Mouse (Mus musculus): ENCODE measurements around the gene Dab1. TPM values are rescaled to one million over a fixed set of nuclear protein-coding genes. Genes with fewer than 3 reads are reported as not detected.

The Dab1 gene
- polyA plus RNA-seq, 1 experiment from 2014 or later, result 3.6 TPM

DNA sequence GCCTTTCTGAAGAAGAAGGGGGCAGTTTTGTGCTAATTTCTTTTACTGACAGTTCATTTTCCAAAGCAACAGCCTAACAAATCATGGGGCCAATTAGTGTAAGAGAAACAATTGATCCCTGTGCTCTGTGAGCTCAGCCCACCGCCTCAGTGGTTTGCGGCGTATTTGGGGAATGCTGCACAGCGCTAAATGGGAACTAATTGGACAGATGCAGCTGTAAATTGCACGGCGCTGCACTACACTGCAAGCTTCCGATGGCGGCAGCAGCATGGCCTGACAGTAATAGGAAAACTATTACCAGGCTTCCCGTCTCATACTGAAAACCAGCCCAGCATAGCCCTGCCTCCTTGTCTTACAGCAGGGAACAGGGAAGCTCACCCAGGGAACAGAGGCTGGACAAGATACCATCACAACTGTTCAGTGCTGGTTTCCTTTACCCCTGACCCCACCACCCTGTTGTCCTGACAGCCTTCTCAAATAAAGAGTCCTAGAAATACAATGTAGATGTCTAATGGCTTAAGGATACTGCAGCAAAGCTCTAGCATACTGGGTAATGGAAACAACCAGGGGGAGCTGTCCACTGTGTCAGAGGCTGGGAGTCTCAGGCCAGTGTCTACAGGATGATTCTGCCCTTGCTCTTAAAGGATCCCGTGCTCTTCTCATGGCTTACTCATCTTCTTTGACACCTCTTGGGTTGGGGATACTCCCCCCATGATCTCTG is 1047.8 kb downstream of the Dab1 start:
- Histone ChIP-seq H3K36me3 (no peaks in the 10 kb centered on the region), H3K4me1 (no peaks in the 10 kb centered on the region), H3K27me3 (ENCODE audit: insufficient read depth, poor library complexity, severe bottlenecking) (no peaks in the 10 kb centered on the region), H3K4me3 (no peak overlapping the region), H3K27ac (no peak overlapping the region), H3K9me3 (no peaks in the 10 kb centered on the region)
- no peak for DNase-seq (ENCODE audit: low spot score)
- 86% methylated on average over 10 of the region's 10 CpGs for WGBS

DNA sequence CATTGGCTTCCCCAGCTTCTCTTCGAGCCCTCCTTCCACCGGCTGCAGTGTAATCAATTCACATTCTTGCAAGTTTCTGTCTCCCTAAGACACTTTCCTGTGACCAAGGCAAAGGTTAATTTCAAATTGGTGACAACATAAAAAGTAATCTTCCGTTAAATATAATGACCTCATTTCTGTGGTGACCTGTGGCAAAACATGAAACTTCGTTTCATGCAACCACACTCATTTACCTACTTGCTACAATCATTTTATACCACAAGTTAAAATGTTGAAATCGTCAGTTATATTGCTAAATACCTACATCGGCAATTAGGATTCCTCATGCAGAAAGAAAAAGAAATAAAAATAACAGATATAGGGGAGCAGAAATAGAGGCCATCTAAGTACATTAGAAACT is 1048.9 kb downstream of the Dab1 start:
- no peaks in the 10 kb centered on the region for H3K27me3 ChIP-seq (ENCODE audit: insufficient read depth, poor library complexity, severe bottlenecking)
- H3K4me1 ChIP-seq, result no peaks in the 10 kb centered on the region
- 80% methylated on average over 6 of the region's 6 CpGs for WGBS
- DNase-seq (ENCODE audit: low spot score), result no peak
- no peak overlapping the region for H3K27ac ChIP-seq
- no peaks in the 10 kb centered on the region for H3K36me3 ChIP-seq
- no peak overlapping the region for H3K4me3 ChIP-seq
- H3K9me3 ChIP-seq, result no peaks in the 10 kb centered on the region

DNA sequence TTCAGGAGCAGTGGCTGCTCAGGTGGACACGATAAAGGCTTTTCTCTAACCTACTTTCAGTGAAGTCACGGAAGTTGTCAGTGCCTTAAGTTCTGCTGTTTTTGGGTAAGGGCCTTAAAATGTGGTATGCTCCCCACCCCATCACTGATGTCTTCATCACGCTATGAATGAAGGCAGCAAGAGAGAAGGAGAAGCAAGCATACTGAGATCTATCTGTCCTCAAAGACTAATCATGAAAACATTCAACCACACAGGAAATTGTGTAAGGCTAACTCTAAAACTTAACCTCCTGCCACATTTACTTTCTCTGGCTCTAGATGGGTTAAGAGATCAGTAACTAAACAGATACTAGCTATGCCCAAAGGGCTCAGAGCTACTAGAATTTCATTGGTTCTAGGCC is 1050.2 kb downstream of the Dab1 start:
- H3K27ac ChIP-seq, result no peak overlapping the region
- 80% methylated on average over 3 of the region's 3 CpGs for WGBS
- DNase-seq (ENCODE audit: low spot score), result no peak

DNA sequence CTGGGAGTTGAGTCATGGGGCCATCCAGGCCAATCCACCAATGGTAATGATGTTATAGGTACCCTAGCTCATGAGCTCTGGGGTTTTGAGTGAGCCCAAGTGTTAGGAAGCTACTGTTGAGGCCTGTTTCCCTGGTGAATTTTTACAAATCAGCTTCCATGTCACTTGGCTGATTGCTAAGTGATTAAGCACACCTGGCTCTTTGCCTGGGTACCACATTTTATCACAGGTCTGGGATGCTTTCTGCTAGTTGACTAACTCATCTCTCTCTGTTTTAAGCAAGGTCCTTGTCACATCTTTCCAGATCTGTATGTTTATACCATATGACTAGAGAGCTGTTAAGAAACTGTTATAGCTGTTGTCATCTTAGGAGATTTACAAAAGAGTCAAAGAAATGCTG is 1051.6 kb downstream of the Dab1 start:
- H3K4me1 ChIP-seq, result no peaks in the 10 kb centered on the region
- no peak overlapping the region for H3K4me3 ChIP-seq
- no peaks in the 10 kb centered on the region for H3K27me3 ChIP-seq (ENCODE audit: insufficient read depth, poor library complexity, severe bottlenecking)
- H3K27ac ChIP-seq, result no peak overlapping the region
- H3K9me3 ChIP-seq, result no peaks in the 10 kb centered on the region
- DNase-seq (ENCODE audit: low spot score), result no peak
- no peaks in the 10 kb centered on the region for H3K36me3 ChIP-seq

More for the DNA sequence above, 1050.2 kb downstream of the Dab1 start:
- no peaks in the 10 kb centered on the region for H3K27me3 ChIP-seq (ENCODE audit: insufficient read depth, poor library complexity, severe bottlenecking)
- H3K9me3 ChIP-seq, result no peaks in the 10 kb centered on the region
- H3K4me3 ChIP-seq, result no peak overlapping the region
- no peaks in the 10 kb centered on the region for H3K36me3 ChIP-seq
- no peaks in the 10 kb centered on the region for H3K4me1 ChIP-seq

DNA sequence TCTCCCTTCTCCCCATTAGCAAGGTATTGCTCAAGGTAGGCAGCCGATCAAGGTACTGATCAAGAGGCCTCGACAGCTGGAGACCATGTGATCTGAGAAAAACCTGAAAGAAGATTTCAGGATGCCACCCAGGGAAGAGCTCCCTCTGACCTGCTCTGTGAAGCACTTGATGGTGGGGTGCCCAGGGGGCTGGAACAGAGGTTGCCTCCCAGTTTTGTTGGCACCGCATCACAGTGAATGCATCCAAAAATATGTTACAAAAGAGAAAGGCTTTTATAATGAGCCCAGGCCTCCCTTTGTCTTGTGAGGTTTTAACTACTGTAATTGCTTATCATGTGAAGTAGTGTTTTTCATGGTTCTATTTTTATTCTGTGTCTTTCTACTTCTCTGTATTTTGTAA is 1054.2 kb downstream of the Dab1 start:
- no peak for DNase-seq (ENCODE audit: low spot score)
- H3K27me3 ChIP-seq (ENCODE audit: insufficient read depth, poor library complexity, severe bottlenecking), result no peaks in the 10 kb centered on the region
- 79% methylated on average over 3 of the region's 3 CpGs for WGBS
- H3K4me3 ChIP-seq, result no peak overlapping the region
- H3K27ac ChIP-seq, result no peak overlapping the region
- H3K9me3 ChIP-seq, result no peaks in the 10 kb centered on the region
- H3K36me3 ChIP-seq, result no peaks in the 10 kb centered on the region
- no peaks in the 10 kb centered on the region for H3K4me1 ChIP-seq

DNA sequence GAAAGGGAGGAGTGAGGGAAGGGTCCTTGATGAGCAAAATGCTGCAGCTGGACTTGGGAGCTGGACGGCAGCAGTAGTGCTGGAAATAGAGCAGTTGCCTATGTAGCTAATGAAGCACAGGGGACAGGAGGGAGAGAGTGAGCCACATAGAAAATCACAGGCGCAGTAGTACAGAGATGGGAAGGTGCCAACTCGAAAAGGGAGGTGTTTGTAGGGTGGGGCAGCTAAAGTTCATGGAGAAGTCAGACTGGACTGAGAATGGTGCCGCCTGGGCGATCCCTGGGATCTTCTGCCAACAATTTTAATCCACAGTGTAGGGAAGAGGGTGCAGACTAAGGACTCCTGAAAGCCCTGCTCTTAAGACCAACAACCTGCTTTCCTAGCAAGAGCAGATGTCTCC is 1055.5 kb downstream of the Dab1 start:
- 85% methylated on average over 5 of the region's 5 CpGs for WGBS
- Histone ChIP-seq H3K27ac (no peak overlapping the region), H3K4me3 (no peak overlapping the region), H3K27me3 (ENCODE audit: insufficient read depth, poor library complexity, severe bottlenecking) (no peaks in the 10 kb centered on the region), H3K36me3 (no peaks in the 10 kb centered on the region), H3K4me1 (no peaks in the 10 kb centered on the region), H3K9me3 (no peaks in the 10 kb centered on the region)
- no peak for DNase-seq (ENCODE audit: low spot score)

DNA sequence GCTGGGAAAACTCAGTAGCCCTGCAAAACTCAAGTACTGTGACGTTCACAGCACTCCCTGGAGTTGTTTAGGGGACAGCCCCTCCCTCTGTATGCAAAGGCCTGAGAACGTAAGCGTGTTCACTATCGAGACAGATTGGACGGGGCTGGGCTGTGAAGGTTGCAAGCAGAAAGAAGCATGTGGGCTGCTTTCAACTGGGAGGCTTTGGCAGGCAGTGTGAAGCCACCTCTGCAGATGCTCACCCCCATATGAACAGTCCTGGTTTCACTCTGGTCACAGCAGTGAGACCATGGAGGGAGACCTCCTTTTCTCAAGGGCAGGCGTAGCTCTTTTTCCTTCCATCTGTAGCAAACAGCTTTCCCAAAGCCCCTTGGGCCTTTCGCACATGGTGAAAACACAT is 1059.1 kb downstream of the Dab1 start:
- no peaks in the 10 kb centered on the region for H3K9me3 ChIP-seq
- no peaks in the 10 kb centered on the region for H3K4me1 ChIP-seq
- 91% methylated on average over 7 of the region's 7 CpGs for WGBS
- H3K36me3 ChIP-seq, result no peaks in the 10 kb centered on the region
- H3K4me3 ChIP-seq, result no peak overlapping the region
- H3K27me3 ChIP-seq (ENCODE audit: insufficient read depth, poor library complexity, severe bottlenecking), result no peaks in the 10 kb centered on the region
- no peak for DNase-seq (ENCODE audit: low spot score)
- H3K27ac ChIP-seq, result no peak overlapping the region

DNA sequence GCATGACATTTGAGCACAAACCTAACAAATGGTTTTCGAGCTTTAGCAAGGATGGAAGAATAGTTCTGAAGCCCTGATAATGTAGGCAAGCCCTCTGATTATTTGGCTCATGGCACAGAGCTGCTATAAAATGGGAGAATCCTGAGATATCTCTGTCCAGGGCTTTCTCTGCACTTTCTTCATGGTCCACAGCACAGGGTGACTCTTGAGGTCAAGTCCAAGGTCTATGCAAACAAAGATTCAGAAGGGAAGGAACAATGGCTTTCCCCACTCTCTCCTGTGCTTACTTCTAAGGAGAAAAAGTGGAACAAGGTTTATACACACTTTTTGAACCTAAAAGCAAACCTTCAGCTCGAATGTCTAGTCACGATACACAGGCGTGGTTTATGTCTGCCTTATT is 1061.3 kb downstream of the Dab1 start:
- H3K4me3 ChIP-seq, result no peak overlapping the region
- DNase-seq (ENCODE audit: low spot score), result no peak
- H3K9me3 ChIP-seq, result no peaks in the 10 kb centered on the region
- H3K4me1 ChIP-seq, result no peaks in the 10 kb centered on the region
- 87% methylated on average over 4 of the region's 4 CpGs for WGBS
- no peak overlapping the region for H3K27ac ChIP-seq
- no peaks in the 10 kb centered on the region for H3K27me3 ChIP-seq (ENCODE audit: insufficient read depth, poor library complexity, severe bottlenecking)
- H3K36me3 ChIP-seq, result no peaks in the 10 kb centered on the region

DNA sequence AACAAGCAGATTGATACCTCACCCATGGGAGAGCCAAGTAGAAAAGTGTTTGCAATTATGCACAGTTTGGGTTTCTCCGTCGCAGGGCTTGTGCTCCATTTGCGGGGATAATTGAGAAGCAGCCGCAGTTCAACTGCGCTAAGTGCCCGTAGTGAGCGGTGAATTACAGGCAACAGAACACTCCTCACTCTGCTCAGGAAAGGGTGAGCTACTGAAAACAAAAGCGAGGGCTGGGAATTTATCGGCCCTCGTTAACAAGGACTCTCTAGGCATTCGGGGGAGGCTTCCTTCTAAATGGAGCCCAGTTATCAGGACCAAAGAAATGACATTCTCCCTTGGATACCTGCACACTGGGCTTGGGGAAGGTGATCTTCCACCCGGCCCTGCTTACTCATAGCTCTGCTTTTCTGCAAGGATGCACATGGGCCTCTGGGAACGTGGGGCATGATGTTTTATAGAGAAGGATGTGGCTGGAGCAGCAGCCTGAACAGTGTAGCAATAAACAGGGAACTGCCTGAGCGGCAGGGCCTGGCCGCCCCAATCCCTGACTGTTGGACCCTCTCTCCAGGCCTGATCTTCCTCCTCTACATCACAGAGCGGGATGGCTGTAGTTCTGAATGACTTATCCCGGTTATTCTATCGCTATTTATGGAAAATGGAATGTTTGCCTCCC is 1067.1 kb downstream of the Dab1 start:
- 64% methylated on average over 18 of the region's 18 CpGs for WGBS
- no peak for DNase-seq (ENCODE audit: low spot score)

DNA sequence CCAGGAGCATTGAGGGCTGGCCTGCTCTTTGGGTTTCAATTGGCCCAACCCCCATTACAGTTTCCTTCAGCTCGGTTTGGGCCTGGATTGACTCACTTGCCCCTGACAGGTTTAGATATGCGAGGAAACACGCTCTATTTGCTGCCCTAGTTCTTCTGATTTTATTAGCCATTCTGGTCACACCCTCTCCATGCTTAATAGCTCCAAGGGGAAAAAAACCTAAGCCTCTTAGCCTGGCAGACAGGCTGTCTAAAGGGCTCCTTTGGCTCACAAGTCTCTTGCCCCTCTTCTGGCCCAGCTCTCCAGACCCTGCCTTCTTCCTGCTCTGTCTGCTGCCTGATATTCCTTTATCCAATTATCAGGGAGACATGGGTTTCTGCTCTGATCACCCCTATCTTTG is 1069.9 kb downstream of the Dab1 start:
- Histone ChIP-seq H3K9me3 (no peaks in the 10 kb centered on the region), H3K27me3 (ENCODE audit: insufficient read depth, poor library complexity, severe bottlenecking) (no peaks in the 10 kb centered on the region), H3K27ac (no peak overlapping the region), H3K4me3 (no peak overlapping the region), H3K4me1 (peaks cover 11% of the 10 kb centered on the region), H3K36me3 (no peaks in the 10 kb centered on the region)
- 15% methylated on average over 3 of the region's 3 CpGs for WGBS
- DNase-seq (ENCODE audit: low spot score), result no peak

More for the DNA sequence above, 1067.1 kb downstream of the Dab1 start:
- H3K36me3 ChIP-seq, result no peaks in the 10 kb centered on the region
- no peak overlapping the region for H3K27ac ChIP-seq
- H3K4me3 ChIP-seq, result no peak overlapping the region
- no peaks in the 10 kb centered on the region for H3K9me3 ChIP-seq
- peaks cover 8% of the 10 kb centered on the region for H3K4me1 ChIP-seq
- H3K27me3 ChIP-seq (ENCODE audit: insufficient read depth, poor library complexity, severe bottlenecking), result no peaks in the 10 kb centered on the region

DNA sequence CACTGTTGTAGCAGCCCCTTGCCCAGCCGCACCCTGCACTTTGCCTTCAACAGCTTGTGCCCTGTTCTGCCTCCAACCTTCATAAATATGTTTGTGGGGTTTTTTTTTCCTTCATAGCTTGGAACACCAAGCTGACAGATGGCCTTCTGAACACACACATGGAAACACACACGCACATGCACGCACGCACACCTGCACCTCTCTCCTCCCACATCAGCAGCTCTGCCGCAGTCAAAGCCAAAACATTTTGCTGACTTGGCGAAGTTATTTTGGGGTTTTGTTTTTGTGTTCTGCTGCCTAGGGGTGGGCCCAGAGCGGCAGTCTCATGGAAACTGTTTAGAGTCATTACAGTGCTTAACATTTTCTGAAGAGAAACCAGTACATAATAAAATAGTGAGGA is 1071.9 kb downstream of the Dab1 start:
- Histone ChIP-seq H3K27me3 (ENCODE audit: insufficient read depth, poor library complexity, severe bottlenecking) (no peaks in the 10 kb centered on the region), H3K27ac (no peak overlapping the region), H3K9me3 (no peaks in the 10 kb centered on the region), H3K36me3 (no peaks in the 10 kb centered on the region), H3K4me1 (peaks cover 21% of the 10 kb centered on the region), H3K4me3 (no peak overlapping the region)
- DNase-seq (ENCODE audit: low spot score), result no peak
- 80% methylated on average over 7 of the region's 7 CpGs for WGBS

DNA sequence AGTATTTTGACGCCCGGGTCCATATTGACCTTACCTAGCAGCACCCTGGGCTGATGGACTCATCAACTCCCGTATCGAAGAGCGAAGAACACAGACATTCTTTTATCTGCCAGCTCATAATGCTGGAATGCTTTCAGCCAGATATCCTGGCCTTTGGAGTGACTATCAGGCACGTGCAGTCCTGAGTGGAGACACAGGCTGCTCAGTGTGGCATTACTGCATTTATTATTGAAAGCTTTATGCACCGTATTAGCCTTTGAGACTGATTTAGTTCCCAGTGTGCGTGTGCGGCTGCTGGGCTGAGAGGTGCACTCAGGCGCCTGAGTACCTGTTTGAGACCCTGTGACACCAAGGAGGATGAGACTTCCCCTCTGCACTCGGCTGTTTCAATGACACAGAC is 1075.0 kb downstream of the Dab1 start:
- 37% methylated on average over 11 of the region's 11 CpGs for WGBS
- H3K9me3 ChIP-seq, result no peaks in the 10 kb centered on the region
- DNase-seq (ENCODE audit: low spot score), result no peak
- H3K27me3 ChIP-seq (ENCODE audit: insufficient read depth, poor library complexity, severe bottlenecking), result no peaks in the 10 kb centered on the region
- no peak overlapping the region for H3K4me3 ChIP-seq
- peaks cover 19% of the 10 kb centered on the region; the same call in 1 of the 2 replicates for H3K4me1 ChIP-seq
- H3K36me3 ChIP-seq, result no peaks in the 10 kb centered on the region
- H3K27ac ChIP-seq, result no peak overlapping the region

DNA sequence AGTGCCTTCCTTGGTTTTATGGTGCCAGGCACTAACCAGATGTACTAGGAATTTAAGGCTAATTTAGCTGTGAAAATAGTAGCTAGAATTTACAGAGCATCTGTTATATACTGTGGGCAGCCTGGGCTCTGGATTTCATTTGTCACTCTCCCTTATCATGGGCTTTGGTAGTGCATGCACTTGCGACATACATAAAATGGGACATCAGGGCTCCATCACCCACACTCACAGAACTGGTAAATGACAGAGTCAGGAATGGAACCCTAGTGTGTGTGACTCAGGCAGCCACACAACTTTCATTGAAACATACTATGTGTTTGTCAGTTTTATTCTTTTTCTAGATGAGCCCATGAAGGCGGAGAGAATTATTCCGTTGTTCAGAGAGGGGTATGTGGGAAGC is 1077.4 kb downstream of the Dab1 start:
- 78% methylated on average over 3 of the region's 3 CpGs for WGBS
- no peak overlapping the region for H3K27ac ChIP-seq
- DNase-seq (ENCODE audit: low spot score), result no peak

More for the DNA sequence above, 1077.4 kb downstream of the Dab1 start:
- H3K4me1 ChIP-seq, result peaks cover 18% of the 10 kb centered on the region; the same call in 1 of the 2 replicates
- no peaks in the 10 kb centered on the region for H3K36me3 ChIP-seq
- no peak overlapping the region for H3K4me3 ChIP-seq
- no peaks in the 10 kb centered on the region for H3K9me3 ChIP-seq
- no peaks in the 10 kb centered on the region for H3K27me3 ChIP-seq (ENCODE audit: insufficient read depth, poor library complexity, severe bottlenecking)

Data from heart, embryonic 10.5 days (tissue).